Mouse (Mus musculus) liver, embryonic 11.5 days (tissue): Measurements from ENCODE around the gene Glud1. TPM values are rescaled to one million over a fixed set of nuclear protein-coding genes. Genes with fewer than 3 reads are reported as not detected.
"Not testable (repeated sequence)": the region's sequence is repeated elsewhere in the genome, so short reads cannot be mapped to it uniquely, and the experiment has no call there.

Experiments used
- ATAC-seq: fragments of 200-750 bp; cut with Nextera tagmentation; replicated peaks from 2 replicates; pipeline ENCODE4 v1.8.0; 2017; ENCODE audit warnings: moderate number of reproducible peaks, mild to moderate bottlenecking, moderate TSS enrichment, moderate library complexity; ENCODE audit not compliant: low FRiP score
- DNase-seq: peaks from one replicate; pipeline ENCODE4 v3.0.0-alpha.2; 2017; ENCODE audit warnings: low spot score
- H3K27ac ChIP-seq: fragments of 300-500 bp; sonication (generic); 2 replicates; pipeline ENCODE4 v1.5.1; 2014; ENCODE audit warnings: mild to moderate bottlenecking, low read depth, low read length, control low read depth
- H3K27me3 ChIP-seq: fragments of 300-500 bp; sonication (generic); replicated peaks from 2 replicates; pipeline ENCODE4 v1.6.1; 2014; ENCODE audit warnings: low read length, mixed read lengths; ENCODE audit not compliant: control insufficient read depth, insufficient read depth
- H3K36me3 ChIP-seq: fragments of 300-500 bp; sonication (generic); 2 replicates; pipeline ENCODE4 v1.6.1; 2014; ENCODE audit warnings: mild to moderate bottlenecking, low read length, moderate library complexity, mixed read lengths; ENCODE audit not compliant: control insufficient read depth, insufficient read depth
- H3K4me1 ChIP-seq: fragments of 300-500 bp; sonication (generic); replicated peaks from 2 replicates; pipeline ENCODE4 v1.6.1; 2014; ENCODE audit warnings: low read length, mixed read lengths; ENCODE audit not compliant: control insufficient read depth, insufficient read depth
- H3K4me2 ChIP-seq: fragments of 300-500 bp; sonication (generic); 2 replicates; pipeline ENCODE4 v1.6.1; 2014; ENCODE audit warnings: mild to moderate bottlenecking, control low read depth, moderate library complexity
- H3K4me3 ChIP-seq: fragments of 300-500 bp; sonication (generic); 2 replicates; pipeline ENCODE4 v1.5.1; 2014; ENCODE audit warnings: low read depth, low read length, control low read depth
- H3K9ac ChIP-seq: fragments of 300-500 bp; sonication (generic); 2 replicates; pipeline ENCODE4 v1.6.1; 2014; ENCODE audit warnings: low read depth, low read length, control low read depth
- H3K9me3 ChIP-seq: fragments of 300-500 bp; sonication (generic); 2 replicates; pipeline ENCODE4 v1.6.1; 2016; ENCODE audit warnings: low read length, inconsistent platforms, mixed read lengths; ENCODE audit not compliant: control insufficient read depth
- WGBS: fragments of 180-500 bp; shearing (Covaris S2); extraction: QIAGEN DNeasy Blood & Tissue Kit; methylation state at CpG from one replicate; pipeline ENCODE4 v1.1.7; 2014; 5-methylcytosine and 5-hydroxymethylcytosine counted together
- polyA plus RNA-seq: library from polyadenylated mRNA; unstranded; fragments of >200 nt; fragmentation: Nextera tagmentation; extraction: Ambion mirVana; gene quantifications from 2 replicates; pipeline ENCODE4 v1.2.1, GENCODE M21; 2014

Glud1 gene
- polyA plus RNA-seq, 1 experiment from 2014 or later: 192 TPM

- H3K9ac ChIP-seq: no peak overlapping the region
- H3K4me3 ChIP-seq: no peak overlapping the region
- no peaks in the 10 kb centered on the region for H3K9me3 ChIP-seq
- no peak overlapping the region for H3K27ac ChIP-seq
- 0 out of 2 replicates have a peak, but pooled peaks cover 2% of the 10 kb centered on the region for H3K27me3 ChIP-seq
- ATAC-seq: no peak
- DNase-seq: no peak
- WGBS: 30% methylated on average over 4 of the region's 4 CpGs
- H3K36me3 ChIP-seq: no peaks in the 10 kb centered on the region
- H3K4me1 ChIP-seq: peaks cover 2% of the 10 kb centered on the region; the same call in 1 of the 2 replicates
- no peak overlapping the region for H3K4me2 ChIP-seq
Observed at GRCm38 (mm10) chr14:34362135-34362534, 51.6 kb downstream of the Glud1 start.

- H3K27me3 ChIP-seq: 0 out of 2 replicates have a peak, but pooled peaks cover 2% of the 10 kb centered on the region
- ATAC-seq: peak; percentile 59; the same call in 1 of the 2 replicates
- peak overlapping the region; percentile 42 for H3K4me3 ChIP-seq
- peak overlapping the region; percentile 39; the same call in 1 of the 2 replicates for H3K9ac ChIP-seq
- 31% methylated on average over 18 of the region's 18 CpGs for WGBS
- H3K27ac ChIP-seq: no peak overlapping the region
- peak overlapping the region; percentile 80 for H3K4me2 ChIP-seq
- no peak for DNase-seq
- no peaks in the 10 kb centered on the region for H3K9me3 ChIP-seq
- H3K36me3 ChIP-seq: no peaks in the 10 kb centered on the region
- H3K4me1 ChIP-seq: peaks cover 2% of the 10 kb centered on the region; the same call in 1 of the 2 replicates
Observed at GRCm38 (mm10) chr14:34362726-34363445, 52.4 kb downstream of the Glud1 start.

GRCm38 (mm10) chr14:34363490-34364253 is 53.1 kb downstream of the Glud1 start:
- peak; percentile 69 for ATAC-seq
- peak overlapping the region; percentile 80 for H3K4me2 ChIP-seq
- DNase-seq: peak; percentile 65
- H3K4me1 ChIP-seq: peaks cover 2% of the 10 kb centered on the region; the same call in 1 of the 2 replicates
- peak overlapping the region; percentile 42 for H3K4me3 ChIP-seq
- H3K27me3 ChIP-seq: 0 out of 2 replicates have a peak, but pooled peaks cover 2% of the 10 kb centered on the region
- no peaks in the 10 kb centered on the region for H3K36me3 ChIP-seq
- H3K9me3 ChIP-seq: no peaks in the 10 kb centered on the region
- H3K9ac ChIP-seq: peak overlapping the region; percentile 39; the same call in 1 of the 2 replicates
- WGBS: 6% methylated on average over 32 of the region's 32 CpGs
- H3K27ac ChIP-seq: no peak overlapping the region

GRCm38 (mm10) chr14:34364254-34365146 is 54.0 kb downstream of the Glud1 start:
- H3K27ac ChIP-seq, H3K4me3 ChIP-seq, ATAC-seq, H3K36me3 ChIP-seq, H3K9me3 ChIP-seq, H3K4me1 ChIP-seq, H3K27me3 ChIP-seq, DNase-seq, H3K9ac ChIP-seq: not testable (repeated sequence)
- WGBS: 81% methylated on average over 15 of the region's 15 CpGs
- peak overlapping the region; percentile 80 for H3K4me2 ChIP-seq

GRCm38 (mm10) chr14:34365147-34365507 is 54.6 kb downstream of the Glud1 start:
- H3K4me2 ChIP-seq: no peak overlapping the region
- no peak overlapping the region for H3K27ac ChIP-seq
- no peak for DNase-seq
- no peaks in the 10 kb centered on the region for H3K9me3 ChIP-seq
- no peaks in the 10 kb centered on the region for H3K36me3 ChIP-seq
- H3K27me3 ChIP-seq: 0 out of 2 replicates have a peak, but pooled peaks cover 2% of the 10 kb centered on the region
- ATAC-seq: no peak
- peaks cover 2% of the 10 kb centered on the region; the same call in 1 of the 2 replicates for H3K4me1 ChIP-seq
- WGBS: 64% methylated on average over 2 of the region's 2 CpGs
- no peak overlapping the region for H3K9ac ChIP-seq
- H3K4me3 ChIP-seq: no peak overlapping the region

- WGBS: 63% methylated on average over 3 of the region's 3 CpGs
- DNase-seq (no peak), ATAC-seq (no peak)
Observed at GRCm38 (mm10) chr14:34370203-34370602, 59.7 kb downstream of the Glud1 start.

GRCm38 (mm10) chr14:34370921-34371320 is 60.4 kb downstream of the Glud1 start:
- no peak overlapping the region for H3K27ac ChIP-seq
- H3K27me3 ChIP-seq: no peaks in the 10 kb centered on the region
- no peaks in the 10 kb centered on the region for H3K4me1 ChIP-seq
- no peaks in the 10 kb centered on the region for H3K36me3 ChIP-seq
- DNase-seq (no peak), ATAC-seq (no peak)
- 75% methylated on average over 3 of the region's 3 CpGs for WGBS
- no peak overlapping the region for H3K9ac ChIP-seq
- no peak overlapping the region for H3K4me3 ChIP-seq
- H3K9me3 ChIP-seq: no peaks in the 10 kb centered on the region
- no peak overlapping the region for H3K4me2 ChIP-seq

More at GRCm38 (mm10) chr14:34370203-34370602, 59.7 kb downstream of the Glud1 start:
- Histone ChIP-seq H3K4me2 (no peak overlapping the region), H3K36me3 (no peaks in the 10 kb centered on the region), H3K27ac (no peak overlapping the region), H3K27me3 (no peaks in the 10 kb centered on the region), H3K4me1 (no peaks in the 10 kb centered on the region), H3K9me3 (no peaks in the 10 kb centered on the region), H3K9ac (no peak overlapping the region), H3K4me3 (no peak overlapping the region)

GRCm38 (mm10) chr14:34371763-34372162 is 61.2 kb downstream of the Glud1 start:
- H3K4me2 ChIP-seq: no peak overlapping the region
- H3K4me1 ChIP-seq: no peaks in the 10 kb centered on the region
- no peak overlapping the region for H3K9ac ChIP-seq
- 70% methylated on average over 2 of the region's 2 CpGs for WGBS
- H3K36me3 ChIP-seq: no peaks in the 10 kb centered on the region
- no peaks in the 10 kb centered on the region for H3K9me3 ChIP-seq
- no peaks in the 10 kb centered on the region for H3K27me3 ChIP-seq
- no peak overlapping the region for H3K27ac ChIP-seq
- ATAC-seq: no peak; the same call in 1 of the 2 replicates
- no peak overlapping the region for H3K4me3 ChIP-seq
- no peak for DNase-seq
